Mouse (Mus musculus) hindbrain, embryonic 14.5 days (tissue): Measurements from ENCODE around the gene Metap2. TPM values are rescaled to one million over a fixed set of nuclear protein-coding genes. Genes with fewer than 3 reads are reported as not detected.

Source experiments
- ATAC-seq: fragments of 200-750 bp; cut with Nextera tagmentation; 2 replicates; pipeline ENCODE4 v1.8.0; 2017; ENCODE audit warnings: moderate number of reproducible peaks, mild to moderate bottlenecking, moderate TSS enrichment, moderate library complexity; ENCODE audit not compliant: low FRiP score
- DNase-seq: peaks from one replicate; pipeline ENCODE4 v3.0.0-alpha.2; 2015; ENCODE audit warnings: low spot score
- H3K27ac ChIP-seq: fragments of 300-500 bp; sonication (generic); 2 replicates; pipeline ENCODE4 v1.5.1; 2014; ENCODE audit warnings: mild to moderate bottlenecking, moderate library complexity
- H3K27me3 ChIP-seq: fragments of 300-500 bp; sonication (generic); 2 replicates; pipeline ENCODE4 v1.6.1; 2014; ENCODE audit warnings: mild to moderate bottlenecking, low read length, mixed read lengths; ENCODE audit not compliant: control insufficient read depth, insufficient read depth
- H3K36me3 ChIP-seq: fragments of 300-500 bp; sonication (generic); replicated peaks from 2 replicates; pipeline ENCODE4 v1.6.1; 2014; ENCODE audit not compliant: control insufficient read depth, insufficient read depth
- H3K4me1 ChIP-seq: fragments of 300-500 bp; sonication (generic); replicated peaks from 2 replicates; pipeline ENCODE4 v1.6.1; 2014; ENCODE audit warnings: antibody characterized with exemption, low read length, mixed read lengths; ENCODE audit not compliant: control insufficient read depth, insufficient read depth
- H3K4me2 ChIP-seq: fragments of 300-500 bp; sonication (generic); replicated peaks from 2 replicates; pipeline ENCODE4 v1.6.1; 2014; ENCODE audit warnings: mild to moderate bottlenecking, moderate library complexity
- H3K4me3 ChIP-seq: fragments of 300-500 bp; sonication (generic); replicated peaks from 2 replicates; pipeline ENCODE4 v1.5.1; 2014; ENCODE audit warnings: mild to moderate bottlenecking, low read length
- H3K9ac ChIP-seq: fragments of 300-500 bp; sonication (generic); 2 replicates; pipeline ENCODE4 v1.6.1; 2014
- H3K9me3 ChIP-seq: fragments of 300-500 bp; sonication (generic); 2 replicates; pipeline ENCODE4 v1.6.1; 2016; ENCODE audit warnings: low read length; ENCODE audit not compliant: control insufficient read depth
- WGBS: fragments of 180-500 bp; shearing (Covaris S2); extraction: QIAGEN DNeasy Blood & Tissue Kit; methylation state at CpG from one replicate; pipeline ENCODE4 v1.1.7; 2014; 5-methylcytosine and 5-hydroxymethylcytosine counted together
- polyA plus RNA-seq: library from polyadenylated mRNA; unstranded; fragments of >200 nt; fragmentation: Nextera tagmentation; extraction: Ambion mirVana; gene quantifications from 2 replicates; pipeline ENCODE4 v1.2.1, GENCODE M21; 2014

Gene Metap2
- polyA plus RNA-seq, 1 experiment from 2014 or later: 161 TPM

- Histone ChIP-seq H3K4me2 (no peak overlapping the region), H3K9ac (no peak overlapping the region), H3K9me3 (no peaks in the 10 kb centered on the region), H3K4me3 (no peak overlapping the region), H3K36me3 (no peaks in the 10 kb centered on the region), H3K27me3 (no peaks in the 10 kb centered on the region), H3K4me1 (0 out of 2 replicates have a peak, but pooled peaks cover 6% of the 10 kb centered on the region), H3K27ac (no peak overlapping the region)
- DNase-seq (no peak), ATAC-seq (no peak)
- WGBS: 41% methylated on average over 11 of the region's 11 CpGs
These were observed 18.8 kb upstream of the Metap2 start for GRCm38 (mm10) chr10:93915531-93916275.

- no peak overlapping the region for H3K9ac ChIP-seq
- ATAC-seq: no peak
These were observed 16.6 kb upstream of the Metap2 start for GRCm38 (mm10) chr10:93913525-93913924.

GRCm38 (mm10) chr10:93912917-93913316, 16.0 kb upstream of the Metap2 start:
- no peaks in the 10 kb centered on the region for H3K4me1 ChIP-seq
- 88% methylated on average over 1 of the region's 1 CpGs for WGBS
- H3K4me3 ChIP-seq: no peak overlapping the region
- DNase-seq (no peak), ATAC-seq (no peak)
- H3K9me3 ChIP-seq: no peaks in the 10 kb centered on the region
- no peak overlapping the region for H3K27ac ChIP-seq
- no peak overlapping the region for H3K9ac ChIP-seq
- H3K36me3 ChIP-seq: no peaks in the 10 kb centered on the region
- no peak overlapping the region for H3K4me2 ChIP-seq
- no peaks in the 10 kb centered on the region for H3K27me3 ChIP-seq

More at GRCm38 (mm10) chr10:93913525-93913924, 16.6 kb upstream of the Metap2 start:
- Histone ChIP-seq H3K4me2 (no peak overlapping the region), H3K4me3 (no peak overlapping the region), H3K4me1 (no peaks in the 10 kb centered on the region), H3K27ac (no peak overlapping the region), H3K9me3 (no peaks in the 10 kb centered on the region), H3K27me3 (no peaks in the 10 kb centered on the region), H3K36me3 (no peaks in the 10 kb centered on the region)
- WGBS: 90% methylated on average over 5 of the region's 5 CpGs
- no peak for DNase-seq

GRCm38 (mm10) chr10:93912136-93912855, 15.4 kb upstream of the Metap2 start:
- H3K4me1 ChIP-seq: no peaks in the 10 kb centered on the region
- H3K4me2 ChIP-seq: no peak overlapping the region
- H3K9me3 ChIP-seq: no peaks in the 10 kb centered on the region
- no peaks in the 10 kb centered on the region for H3K27me3 ChIP-seq
- WGBS: 90% methylated on average over 5 of the region's 5 CpGs
- no peak for DNase-seq
- H3K36me3 ChIP-seq: no peaks in the 10 kb centered on the region
- H3K27ac ChIP-seq: no peak overlapping the region
- ATAC-seq: no peak
- H3K9ac ChIP-seq: no peak overlapping the region
- H3K4me3 ChIP-seq: no peak overlapping the region

GRCm38 (mm10) chr10:93911326-93911725, 14.4 kb upstream of the Metap2 start:
- 89% methylated on average over 5 of the region's 5 CpGs for WGBS
- H3K36me3 ChIP-seq: no peaks in the 10 kb centered on the region
- ATAC-seq: no peak

GRCm38 (mm10) chr10:93909811-93910446, 13.0 kb upstream of the Metap2 start:
- Histone ChIP-seq H3K4me3 (no peak overlapping the region), H3K36me3 (no peaks in the 10 kb centered on the region), H3K27me3 (no peaks in the 10 kb centered on the region), H3K4me2 (no peak overlapping the region), H3K9ac (no peak overlapping the region), H3K27ac (no peak overlapping the region), H3K9me3 (no peaks in the 10 kb centered on the region), H3K4me1 (no peaks in the 10 kb centered on the region)
- 78% methylated on average over 5 of the region's 5 CpGs for WGBS
- ATAC-seq (no peak), DNase-seq (no peak)

More at GRCm38 (mm10) chr10:93911326-93911725, 14.4 kb upstream of the Metap2 start:
- no peak overlapping the region for H3K27ac ChIP-seq
- DNase-seq: no peak
- no peak overlapping the region for H3K9ac ChIP-seq
- H3K4me1 ChIP-seq: no peaks in the 10 kb centered on the region
- no peak overlapping the region for H3K4me2 ChIP-seq
- H3K4me3 ChIP-seq: no peak overlapping the region
- no peaks in the 10 kb centered on the region for H3K27me3 ChIP-seq
- no peaks in the 10 kb centered on the region for H3K9me3 ChIP-seq

- no peaks in the 10 kb centered on the region for H3K9me3 ChIP-seq
- H3K36me3 ChIP-seq: no peaks in the 10 kb centered on the region
- 100% methylated on average over 1 of the region's 1 CpGs for WGBS
- H3K4me2 ChIP-seq: no peak overlapping the region
- DNase-seq: no peak
- no peaks in the 10 kb centered on the region for H3K4me1 ChIP-seq
- ATAC-seq: no peak
- H3K4me3 ChIP-seq: no peak overlapping the region
- no peaks in the 10 kb centered on the region for H3K27me3 ChIP-seq
- no peak overlapping the region for H3K9ac ChIP-seq
- H3K27ac ChIP-seq: no peak overlapping the region
These were observed 12.1 kb upstream of the Metap2 start for GRCm38 (mm10) chr10:93909015-93909414.

GRCm38 (mm10) chr10:93908540-93908939, 11.6 kb upstream of the Metap2 start:
- Histone ChIP-seq H3K4me2 (no peak overlapping the region), H3K9me3 (no peaks in the 10 kb centered on the region), H3K4me1 (no peaks in the 10 kb centered on the region), H3K27me3 (no peaks in the 10 kb centered on the region), H3K4me3 (no peak overlapping the region), H3K36me3 (no peaks in the 10 kb centered on the region), H3K27ac (no peak overlapping the region), H3K9ac (no peak overlapping the region)
- DNase-seq (no peak), ATAC-seq (no peak)
- WGBS: 97% methylated on average over 7 of the region's 7 CpGs

- Histone ChIP-seq H3K27me3 (no peaks in the 10 kb centered on the region), H3K4me3 (no peak overlapping the region), H3K4me2 (no peak overlapping the region), H3K4me1 (no peaks in the 10 kb centered on the region), H3K36me3 (no peaks in the 10 kb centered on the region), H3K9me3 (no peaks in the 10 kb centered on the region), H3K9ac (no peak overlapping the region), H3K27ac (no peak overlapping the region)
- no peak for DNase-seq
- no peak for ATAC-seq
- WGBS: 72% methylated on average over 10 of the region's 10 CpGs
These were observed 10.5 kb upstream of the Metap2 start for GRCm38 (mm10) chr10:93907376-93907775.
